Mouse (Mus musculus) ES-Bruce4 (cell line): ENCODE results near the gene Commd3. TPM values are rescaled to one million over a fixed set of nuclear protein-coding genes. Genes with fewer than 3 reads are reported as not detected.

Experiments
- H3K27ac ChIP-seq: 2 replicates; pipeline ENCODE4 v1.5.1; 2012; ENCODE audit warnings: low read length, inconsistent platforms; ENCODE audit not compliant: insufficient read depth
- H3K27me3 ChIP-seq: 2 replicates; pipeline ENCODE4 v1.6.1; 2012; ENCODE audit warnings: mild to moderate bottlenecking, low read length, inconsistent platforms; ENCODE audit not compliant: control insufficient read depth, poor library complexity, insufficient read depth, severe bottlenecking
- H3K36me3 ChIP-seq: 2 replicates; pipeline ENCODE4 v1.6.1; 2012; ENCODE audit warnings: inconsistent platforms, mild to moderate bottlenecking, low read length, moderate library complexity; ENCODE audit not compliant: control insufficient read depth, poor library complexity, insufficient read depth, severe bottlenecking
- H3K4me1 ChIP-seq: one replicate; pipeline ENCODE4 v1.8.1; 2011; ENCODE audit warnings: low read length; ENCODE audit not compliant: control insufficient read depth, insufficient read depth
- H3K4me3 ChIP-seq: 2 replicates; pipeline ENCODE4 v1.5.1; 2011; ENCODE audit warnings: low read depth, mild to moderate bottlenecking, low read length
- H3K9ac ChIP-seq: 2 replicates; pipeline ENCODE4 v1.6.1; 2012; ENCODE audit warnings: low read depth, mild to moderate bottlenecking, inconsistent platforms; ENCODE audit not compliant: poor library complexity, severe bottlenecking
- H3K9me3 ChIP-seq: replicated peaks from 2 replicates; pipeline ENCODE4 v1.6.1; 2012; ENCODE audit warnings: mild to moderate bottlenecking, low read length, inconsistent platforms; ENCODE audit not compliant: control insufficient read depth, poor library complexity, insufficient read depth, severe bottlenecking
- CTCF ChIP-seq: IDR thresholded peaks from one replicate; pipeline ENCODE4 v1.8.1; 2011; ENCODE audit warnings: low read depth, low read length
- EP300 ChIP-seq: IDR thresholded peaks from 2 replicates; pipeline ENCODE4 v1.6.1; 2011; ENCODE audit warnings: low read depth, low read length; ENCODE audit not compliant: insufficient read depth
- POLR2A ChIP-seq: IDR thresholded peaks from one replicate; pipeline ENCODE4 v1.8.1; 2011; ENCODE audit warnings: low read length; ENCODE audit not compliant: insufficient read depth
- polyA plus RNA-seq: library from polyadenylated mRNA; stranded (reverse); fragments of >200 nt; gene quantifications from 2 replicates; pipeline ENCODE4 v1.2.4, GENCODE M21; 2011; ENCODE audit warnings: low read depth; ENCODE audit not compliant: missing spikeins, insufficient read depth, insufficient read length

Commd3 gene
- polyA plus RNA-seq, 1 experiment = 56.7 TPM

- no peak overlapping the region for H3K9ac ChIP-seq
Measured at GRCm38 (mm10) chr2:18680961-18681360, 8.8 kb downstream of the Commd3 start.

GRCm38 (mm10) chr2:18684062-18684461 is 11.9 kb downstream of the Commd3 start:
- TF ChIP-seq POLR2A (no peak), EP300 (no peak), CTCF (no peak)
- H3K36me3 ChIP-seq = no peaks in the 10 kb centered on the region
- no peak overlapping the region for H3K4me3 ChIP-seq
- H3K4me1 ChIP-seq = no peaks in the 10 kb centered on the region
- peaks cover 43% of the 10 kb centered on the region for H3K27me3 ChIP-seq
- H3K9ac ChIP-seq = no peak overlapping the region
- H3K27ac ChIP-seq = no peak overlapping the region
- H3K9me3 ChIP-seq = no peaks in the 10 kb centered on the region

More at GRCm38 (mm10) chr2:18680961-18681360, 8.8 kb downstream of the Commd3 start:
- H3K27me3 ChIP-seq = peaks cover 45% of the 10 kb centered on the region
- H3K27ac ChIP-seq = no peak overlapping the region
- H3K4me1 ChIP-seq = no peaks in the 10 kb centered on the region
- H3K36me3 ChIP-seq = no peaks in the 10 kb centered on the region
- H3K9me3 ChIP-seq = no peaks in the 10 kb centered on the region
- no peak for TF ChIP-seq CTCF
- TF ChIP-seq POLR2A = no peak
- TF ChIP-seq EP300 = no peak
- peak overlapping the region; percentile 25 for H3K4me3 ChIP-seq

GRCm38 (mm10) chr2:18686386-18686785 is 14.2 kb downstream of the Commd3 start:
- no peak overlapping the region for H3K9ac ChIP-seq
- H3K27ac ChIP-seq = no peak overlapping the region
- no peak overlapping the region for H3K4me3 ChIP-seq
- peaks cover 35% of the 10 kb centered on the region for H3K27me3 ChIP-seq
- no peaks in the 10 kb centered on the region for H3K36me3 ChIP-seq
- no peaks in the 10 kb centered on the region for H3K4me1 ChIP-seq
- no peaks in the 10 kb centered on the region for H3K9me3 ChIP-seq
- TF ChIP-seq POLR2A = no peak
- no peak for TF ChIP-seq EP300
- TF ChIP-seq CTCF = no peak

GRCm38 (mm10) chr2:18686826-18687519 is 14.8 kb downstream of the Commd3 start:
- H3K9ac ChIP-seq = no peak overlapping the region
- H3K27ac ChIP-seq = no peak overlapping the region
- no peaks in the 10 kb centered on the region for H3K36me3 ChIP-seq
- H3K4me1 ChIP-seq = no peaks in the 10 kb centered on the region
- no peak overlapping the region for H3K4me3 ChIP-seq
- no peaks in the 10 kb centered on the region for H3K9me3 ChIP-seq
- H3K27me3 ChIP-seq = peaks cover 34% of the 10 kb centered on the region
- TF ChIP-seq EP300 = no peak
- no peak for TF ChIP-seq POLR2A
- no peak for TF ChIP-seq CTCF

GRCm38 (mm10) chr2:18687671-18688170 is 15.5 kb downstream of the Commd3 start:
- H3K4me3 ChIP-seq = no peak overlapping the region
- H3K36me3 ChIP-seq = no peaks in the 10 kb centered on the region
- H3K27me3 ChIP-seq = peaks cover 34% of the 10 kb centered on the region
- TF ChIP-seq CTCF = no peak
- no peak for TF ChIP-seq EP300
- no peak for TF ChIP-seq POLR2A
- H3K27ac ChIP-seq = no peak overlapping the region
- no peaks in the 10 kb centered on the region for H3K9me3 ChIP-seq
- no peak overlapping the region for H3K9ac ChIP-seq
- no peaks in the 10 kb centered on the region for H3K4me1 ChIP-seq

- H3K9ac ChIP-seq = no peak overlapping the region
- no peak overlapping the region for H3K27ac ChIP-seq
- H3K27me3 ChIP-seq = peaks cover 33% of the 10 kb centered on the region
- no peaks in the 10 kb centered on the region for H3K4me1 ChIP-seq
- H3K9me3 ChIP-seq = no peaks in the 10 kb centered on the region
- H3K36me3 ChIP-seq = no peaks in the 10 kb centered on the region
- peak overlapping the region; percentile 37 for H3K4me3 ChIP-seq
- TF ChIP-seq EP300 = no peak
- no peak for TF ChIP-seq POLR2A
- no peak for TF ChIP-seq CTCF
Measured at GRCm38 (mm10) chr2:18688286-18688685, 16.1 kb downstream of the Commd3 start.
